Mouse (Mus musculus) liver, embryonic 16.5 days (tissue): ENCODE data around the gene Gapvd1. TPM values are rescaled to one million over a fixed set of nuclear protein-coding genes. Genes with fewer than 3 reads are reported as not detected.
A peak's percentile ranks its signal among the peaks of the same experiment; 100 is the strongest.

Experiments
- ATAC-seq: fragments of 200-750 bp; cut with Nextera tagmentation; 2 replicates; pipeline ENCODE4 v1.8.0; 2017; ENCODE audit warnings: low read depth, mild to moderate bottlenecking, moderate number of reproducible peaks, moderate library complexity
- H3K27ac ChIP-seq: fragments of 300-500 bp; sonication (generic); 2 replicates; pipeline ENCODE4 v1.5.1; 2014; ENCODE audit warnings: mild to moderate bottlenecking, low read length
- H3K27me3 ChIP-seq: fragments of 300-500 bp; sonication (generic); 2 replicates; pipeline ENCODE4 v1.6.1; 2014; ENCODE audit warnings: low read depth, low read length, mixed read lengths; ENCODE audit not compliant: control insufficient read depth, insufficient read depth
- H3K36me3 ChIP-seq: fragments of 300-500 bp; sonication (generic); 2 replicates; pipeline ENCODE4 v1.6.1; 2014; ENCODE audit warnings: mild to moderate bottlenecking; ENCODE audit not compliant: control insufficient read depth, insufficient read depth
- H3K4me1 ChIP-seq: fragments of 300-500 bp; sonication (generic); 2 replicates; pipeline ENCODE4 v1.6.1; 2014; ENCODE audit warnings: low read depth, low read length, mixed read lengths; ENCODE audit not compliant: control insufficient read depth
- H3K4me2 ChIP-seq: fragments of 300-500 bp; sonication (generic); 2 replicates; pipeline ENCODE4 v1.6.1; 2014; ENCODE audit warnings: low read depth, low read length, mixed read lengths
- H3K4me3 ChIP-seq: fragments of 300-500 bp; sonication (generic); 2 replicates; pipeline ENCODE4 v1.5.1; 2014; ENCODE audit warnings: low read depth, mild to moderate bottlenecking, low read length
- H3K9ac ChIP-seq: fragments of 300-500 bp; sonication (generic); 2 replicates; pipeline ENCODE4 v1.6.1; 2014; ENCODE audit warnings: low read depth, low read length
- H3K9me3 ChIP-seq: fragments of 300-500 bp; sonication (generic); replicated peaks from 2 replicates; pipeline ENCODE4 v1.6.1; 2016; ENCODE audit warnings: low read length; ENCODE audit not compliant: control insufficient read depth
- WGBS: fragments of 180-500 bp; shearing (Covaris S2); extraction: QIAGEN DNeasy Blood & Tissue Kit; methylation state at CpG from one replicate; pipeline ENCODE4 v1.1.7; 2014; ENCODE audit not compliant: insufficient replicate concordance; 5-methylcytosine and 5-hydroxymethylcytosine counted together
- polyA plus RNA-seq: library from polyadenylated mRNA; unstranded; fragments of >200 nt; fragmentation: Nextera tagmentation; extraction: Ambion mirVana; gene quantifications from 2 replicates; pipeline ENCODE4 v1.2.1, GENCODE M21; 2015

The Gapvd1 gene
- polyA plus RNA-seq, 1 experiment from 2014 or later: 94.6 TPM

DNA sequence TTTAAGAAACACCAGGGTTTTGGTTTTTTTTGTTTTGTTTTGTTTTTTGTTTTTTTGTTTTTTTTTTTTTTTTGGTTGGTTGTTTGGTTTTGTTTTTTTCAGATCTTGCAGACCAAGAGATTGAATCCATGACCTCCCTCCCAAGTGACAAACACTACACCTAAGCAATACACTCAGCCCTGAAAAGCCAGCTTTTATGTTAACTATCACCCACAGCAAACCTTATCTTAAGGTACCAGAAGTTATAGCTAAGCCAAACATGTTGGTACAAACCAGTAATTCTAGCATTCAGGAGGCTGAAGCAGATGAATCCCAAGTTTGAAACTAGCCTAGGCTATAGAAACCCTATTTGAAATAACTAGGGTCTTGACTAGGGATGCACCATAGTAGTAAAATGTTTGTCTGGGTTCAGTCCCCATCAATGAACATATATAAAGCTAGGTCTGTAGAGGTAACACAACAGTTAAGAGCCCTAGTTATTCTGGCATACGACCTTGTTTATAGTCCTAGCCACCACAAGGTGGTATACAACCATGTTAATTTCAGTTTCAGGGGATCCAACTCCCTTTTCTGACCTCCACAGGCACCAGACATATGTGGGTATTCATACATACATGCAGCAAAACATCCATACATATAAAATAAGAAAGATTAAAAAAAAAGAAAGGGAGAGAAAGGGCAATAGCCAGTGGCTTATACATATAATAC is 15.2 kb downstream of the Gapvd1 start:
- Histone ChIP-seq H3K9ac (peak overlapping the region; percentile 51), H3K27ac (peak overlapping the region; percentile 89), H3K4me3 (peak overlapping the region; percentile 9; the same call in 1 of the 2 replicates), H3K9me3 (no peaks in the 10 kb centered on the region), H3K27me3 (no peaks in the 10 kb centered on the region), H3K4me1 (peaks cover 71% of the 10 kb centered on the region), H3K4me2 (peak overlapping the region; percentile 45), H3K36me3 (peaks cover 8% of the 10 kb centered on the region)
- WGBS: 29% methylated on average over 1 of the region's 1 CpGs
- ATAC-seq: peak; percentile 94

DNA sequence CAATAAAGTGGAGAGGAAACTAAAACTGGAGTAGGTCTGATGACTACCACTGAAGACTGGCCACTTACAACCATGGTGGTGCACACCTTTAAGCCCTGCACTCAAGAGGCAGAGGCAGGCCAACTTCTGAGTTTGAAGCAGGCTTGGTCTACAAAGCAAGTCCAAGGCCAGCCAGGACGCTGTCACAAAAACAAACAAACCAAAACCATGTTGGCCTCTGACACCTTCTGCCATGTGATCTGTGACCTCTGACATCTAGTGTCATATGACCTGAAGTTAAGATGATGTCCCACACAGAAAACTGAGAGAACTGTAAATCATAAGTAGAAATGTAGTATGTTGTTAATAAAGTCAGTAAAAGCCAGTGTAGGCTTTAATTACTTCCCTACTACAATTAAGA is 17.1 kb downstream of the Gapvd1 start:
- H3K27me3 ChIP-seq: no peaks in the 10 kb centered on the region
- H3K4me1 ChIP-seq: peaks cover 67% of the 10 kb centered on the region
- no peak overlapping the region for H3K4me3 ChIP-seq
- ATAC-seq: no peak
- H3K36me3 ChIP-seq: peaks cover 7% of the 10 kb centered on the region
- H3K9ac ChIP-seq: no peak overlapping the region
- H3K27ac ChIP-seq: peak overlapping the region; percentile 79; the same call in 1 of the 2 replicates
- H3K9me3 ChIP-seq: no peaks in the 10 kb centered on the region
- no peak overlapping the region for H3K4me2 ChIP-seq
- WGBS: 74% methylated on average over 1 of the region's 1 CpGs

DNA sequence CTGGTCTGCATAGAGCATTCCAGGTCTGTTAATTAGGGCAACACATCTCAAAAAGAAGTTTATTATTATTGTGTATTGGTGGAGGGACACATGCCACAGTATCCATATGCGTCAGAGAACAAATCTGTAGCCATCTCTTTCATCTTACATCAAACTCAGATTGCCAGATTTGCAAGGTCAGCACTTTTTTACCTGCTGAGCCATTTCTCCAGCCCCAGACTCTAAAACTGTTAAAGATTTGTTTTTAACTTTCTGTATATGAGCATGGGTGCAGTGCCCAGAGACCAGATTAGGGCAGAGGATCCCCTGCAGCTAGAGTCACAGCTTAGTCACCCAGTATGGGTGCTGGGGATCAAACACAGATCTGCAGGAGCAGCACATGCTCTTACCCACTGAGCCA is 18.4 kb downstream of the Gapvd1 start:
- H3K4me2 ChIP-seq: no peak overlapping the region
- ATAC-seq: no peak
- H3K36me3 ChIP-seq: peaks cover 4% of the 10 kb centered on the region; the same call in 1 of the 2 replicates
- no peaks in the 10 kb centered on the region for H3K9me3 ChIP-seq
- H3K27me3 ChIP-seq: no peaks in the 10 kb centered on the region
- H3K4me1 ChIP-seq: peaks cover 54% of the 10 kb centered on the region
- H3K27ac ChIP-seq: peak overlapping the region; percentile 24; the same call in 1 of the 2 replicates
- 89% methylated on average over 1 of the region's 1 CpGs for WGBS
- H3K4me3 ChIP-seq: no peak overlapping the region
- H3K9ac ChIP-seq: no peak overlapping the region

DNA sequence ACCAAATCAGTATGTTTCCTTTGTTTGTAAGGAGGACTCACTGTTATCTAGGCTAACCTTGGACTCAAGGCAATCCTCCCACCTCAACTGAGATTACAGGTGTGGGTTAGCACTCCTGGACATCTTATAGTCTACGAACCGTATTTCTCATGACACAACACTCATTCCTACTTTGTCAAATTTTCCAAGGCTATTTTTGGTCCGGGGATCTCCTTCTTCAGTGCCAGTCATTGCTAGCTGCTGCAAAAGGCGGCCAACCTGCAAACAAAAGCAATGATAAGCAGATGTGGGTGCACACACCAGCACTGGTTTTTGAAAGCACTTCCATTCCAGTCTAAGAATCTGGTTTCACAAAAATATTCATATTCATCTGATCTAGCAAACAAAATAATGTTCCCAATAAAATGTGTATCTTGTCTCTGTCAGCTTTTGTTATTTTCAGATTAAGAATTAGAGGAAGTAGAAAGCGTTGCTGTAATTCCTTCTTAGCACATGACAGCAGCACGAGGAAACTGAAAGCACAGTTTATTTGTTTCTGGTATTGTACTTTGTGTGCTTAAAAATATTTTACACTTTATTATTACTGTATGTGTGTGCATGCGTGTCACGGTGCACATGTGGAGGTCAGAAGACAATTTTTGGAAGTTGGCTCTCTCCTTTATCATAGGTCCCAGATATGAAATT is 27.8 kb downstream of the Gapvd1 start:
- Histone ChIP-seq H3K4me3 (no peak overlapping the region), H3K4me1 (no peaks in the 10 kb centered on the region), H3K9me3 (no peaks in the 10 kb centered on the region), H3K27me3 (no peaks in the 10 kb centered on the region), H3K27ac (0 out of 2 replicates have a peak overlapping the region, but pooled peaks have one; percentile 22), H3K9ac (0 out of 2 replicates have a peak overlapping the region, but pooled peaks have one; percentile 20), H3K4me2 (no peak overlapping the region), H3K36me3 (peaks cover 54% of the 10 kb centered on the region)
- 83% methylated on average over 8 of the region's 8 CpGs for WGBS
- ATAC-seq: no peak

DNA sequence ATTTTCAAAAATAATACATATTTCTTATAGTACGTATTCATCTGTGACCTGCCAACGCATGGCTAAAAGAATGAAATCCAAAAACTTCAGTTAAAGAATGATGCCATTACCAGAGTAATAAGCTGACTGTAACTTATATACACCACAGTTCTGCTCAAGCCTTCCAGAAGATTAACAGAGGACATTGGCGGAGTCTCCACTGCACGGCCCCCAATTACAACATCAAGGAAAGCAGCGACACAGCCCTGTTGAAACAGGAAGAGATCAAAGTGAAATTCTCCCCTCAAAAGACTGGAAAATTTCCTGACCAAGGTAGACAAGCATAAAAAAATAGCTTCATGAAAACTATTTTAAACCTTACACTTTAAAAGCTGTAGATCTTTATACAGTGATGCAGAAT is 29.8 kb downstream of the Gapvd1 start:
- H3K9ac ChIP-seq: no peak overlapping the region
- no peak overlapping the region for H3K27ac ChIP-seq
- no peak overlapping the region for H3K4me3 ChIP-seq
- H3K36me3 ChIP-seq: peaks cover 66% of the 10 kb centered on the region
- ATAC-seq: no peak
- H3K27me3 ChIP-seq: no peaks in the 10 kb centered on the region
- 89% methylated on average over 5 of the region's 5 CpGs for WGBS
- H3K9me3 ChIP-seq: no peaks in the 10 kb centered on the region
- no peak overlapping the region for H3K4me2 ChIP-seq
- H3K4me1 ChIP-seq: no peaks in the 10 kb centered on the region

DNA sequence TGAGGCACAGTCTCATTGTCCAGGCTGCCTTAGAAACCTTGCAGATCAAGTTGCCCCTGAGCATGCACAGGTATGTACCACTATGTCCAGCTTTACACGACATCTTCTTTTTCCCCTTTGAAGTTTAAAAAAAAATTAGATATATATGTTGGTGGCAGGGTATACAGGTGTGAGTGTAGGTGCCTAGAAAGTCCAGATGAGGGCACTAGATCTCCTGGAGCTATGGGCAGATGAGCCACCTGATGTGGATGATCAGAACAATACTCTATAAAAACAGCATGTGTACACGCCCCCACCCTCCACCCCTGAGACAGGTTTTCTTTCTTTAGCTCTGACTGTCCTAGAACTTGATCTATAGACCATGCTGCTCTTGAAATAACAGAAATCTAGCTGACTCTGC is 36.8 kb downstream of the Gapvd1 start:
- H3K36me3 ChIP-seq: peaks cover 71% of the 10 kb centered on the region

DNA sequence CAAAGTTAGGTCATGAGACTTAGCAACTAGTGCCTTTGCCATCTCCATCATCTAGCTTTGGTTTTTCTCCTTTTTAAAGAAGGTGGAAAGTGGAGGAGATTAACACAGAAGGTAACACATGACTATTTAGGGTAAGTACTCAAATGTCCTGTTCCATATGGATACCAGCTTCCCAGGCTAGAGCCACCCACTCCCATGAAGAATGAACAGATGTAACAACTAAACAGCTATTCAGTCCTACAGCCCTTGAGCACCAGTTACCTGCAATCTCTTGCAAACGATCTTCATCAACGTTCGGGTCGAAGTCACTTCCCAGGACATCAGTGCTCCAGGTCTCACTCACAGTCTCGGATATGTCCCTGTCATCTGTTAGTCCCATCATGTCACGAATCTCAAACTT is 43.1 kb downstream of the Gapvd1 start:
- Histone ChIP-seq H3K4me3 (no peak overlapping the region), H3K27ac (no peak overlapping the region), H3K4me2 (no peak overlapping the region), H3K9me3 (no peaks in the 10 kb centered on the region), H3K9ac (no peak overlapping the region), H3K4me1 (no peaks in the 10 kb centered on the region), H3K36me3 (peaks cover 75% of the 10 kb centered on the region), H3K27me3 (no peaks in the 10 kb centered on the region)
- WGBS: 92% methylated on average over 6 of the region's 6 CpGs
- ATAC-seq: no peak

More for the DNA sequence above, 36.8 kb downstream of the Gapvd1 start:
- 76% methylated on average over 2 of the region's 2 CpGs for WGBS
- Histone ChIP-seq H3K27ac (no peak overlapping the region), H3K4me2 (no peak overlapping the region), H3K4me3 (no peak overlapping the region), H3K9me3 (no peaks in the 10 kb centered on the region), H3K4me1 (no peaks in the 10 kb centered on the region), H3K27me3 (no peaks in the 10 kb centered on the region), H3K9ac (no peak overlapping the region)
- ATAC-seq: 0 out of 2 replicates have a peak, but pooled peaks have one; percentile 3

DNA sequence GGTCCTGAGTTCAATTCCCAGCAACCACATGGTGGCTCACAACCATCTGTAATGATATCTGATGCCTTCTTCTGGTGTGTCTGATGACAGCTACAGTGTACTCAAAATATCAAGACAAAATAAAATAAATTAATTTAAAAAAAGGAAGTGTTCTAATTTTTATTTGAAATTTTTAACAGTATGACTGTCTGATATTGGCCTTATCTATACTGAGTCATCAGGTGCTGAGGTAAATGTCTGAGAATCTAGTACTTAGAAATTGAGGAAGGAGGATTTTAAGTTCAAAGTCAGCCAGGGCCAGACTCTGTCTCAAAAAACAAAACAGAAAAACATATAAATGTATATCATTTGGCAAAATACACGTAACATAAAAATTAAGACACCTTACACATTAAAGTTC is 46.4 kb downstream of the Gapvd1 start:
- WGBS: 97% methylated on average over 1 of the region's 1 CpGs
- peaks cover 81% of the 10 kb centered on the region for H3K36me3 ChIP-seq
- H3K27ac ChIP-seq: no peak overlapping the region

DNA sequence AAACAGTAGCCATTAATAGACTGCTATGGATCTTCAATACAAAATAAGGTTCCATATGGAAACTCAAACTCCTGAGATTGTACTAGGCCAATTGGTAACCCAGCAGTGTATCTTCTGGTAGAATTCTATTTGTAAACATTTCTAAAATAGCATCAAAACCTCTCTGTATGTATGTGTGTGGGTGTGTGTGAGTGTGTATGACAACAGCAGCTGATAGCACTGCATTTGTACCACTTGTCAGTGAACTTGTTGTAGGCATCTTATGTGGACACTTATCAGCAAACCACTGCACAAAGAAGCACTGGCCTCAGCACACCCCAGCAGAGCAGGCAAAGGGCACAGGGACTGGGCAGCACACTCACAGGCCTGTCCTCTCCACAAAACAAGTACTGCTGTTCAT is 58.4 kb downstream of the Gapvd1 start:
- H3K9me3 ChIP-seq: no peaks in the 10 kb centered on the region
- H3K9ac ChIP-seq: no peak overlapping the region
- no peak overlapping the region for H3K4me2 ChIP-seq
- no peak overlapping the region for H3K4me3 ChIP-seq
- no peaks in the 10 kb centered on the region for H3K4me1 ChIP-seq
- peaks cover 72% of the 10 kb centered on the region for H3K36me3 ChIP-seq
- H3K27me3 ChIP-seq: no peaks in the 10 kb centered on the region
- ATAC-seq: no peak
- no peak overlapping the region for H3K27ac ChIP-seq

More for the DNA sequence above, 46.4 kb downstream of the Gapvd1 start:
- H3K27me3 ChIP-seq: no peaks in the 10 kb centered on the region
- no peak overlapping the region for H3K9ac ChIP-seq
- H3K9me3 ChIP-seq: no peaks in the 10 kb centered on the region
- H3K4me1 ChIP-seq: no peaks in the 10 kb centered on the region
- H3K4me3 ChIP-seq: no peak overlapping the region
- ATAC-seq: no peak
- H3K4me2 ChIP-seq: no peak overlapping the region
